Mouse (Mus musculus) activated CD4-positive, CD25-positive, alpha-beta regulatory T cell, adult 9 weeks (primary cell): ENCODE results near the gene Naa60. TPM values are rescaled to one million over a fixed set of nuclear protein-coding genes. Genes with fewer than 3 reads are reported as not detected.

Experiments used
- polyA plus RNA-seq: library from polyadenylated mRNA; unstranded; fragments of 100-300 nt; shearing (Covaris generic); gene quantifications from one replicate; pipeline ENCODE4 v1.2.1, GENCODE M21; 2017

Gene Naa60
- polyA plus RNA-seq = 140 TPM

GRCm38 (mm10) chr16:3872216-3873047 is at the start of gene Naa60:
Naa60 (plus strand) TSS chr16:3872375.

GRCm38 (mm10) chr16:3830588-3831109 is 41.5 kb upstream of the Naa60 start, which contains the start of gene Olfr15:
Olfr15 (plus strand) TSS chr16:3830878.

DNA sequence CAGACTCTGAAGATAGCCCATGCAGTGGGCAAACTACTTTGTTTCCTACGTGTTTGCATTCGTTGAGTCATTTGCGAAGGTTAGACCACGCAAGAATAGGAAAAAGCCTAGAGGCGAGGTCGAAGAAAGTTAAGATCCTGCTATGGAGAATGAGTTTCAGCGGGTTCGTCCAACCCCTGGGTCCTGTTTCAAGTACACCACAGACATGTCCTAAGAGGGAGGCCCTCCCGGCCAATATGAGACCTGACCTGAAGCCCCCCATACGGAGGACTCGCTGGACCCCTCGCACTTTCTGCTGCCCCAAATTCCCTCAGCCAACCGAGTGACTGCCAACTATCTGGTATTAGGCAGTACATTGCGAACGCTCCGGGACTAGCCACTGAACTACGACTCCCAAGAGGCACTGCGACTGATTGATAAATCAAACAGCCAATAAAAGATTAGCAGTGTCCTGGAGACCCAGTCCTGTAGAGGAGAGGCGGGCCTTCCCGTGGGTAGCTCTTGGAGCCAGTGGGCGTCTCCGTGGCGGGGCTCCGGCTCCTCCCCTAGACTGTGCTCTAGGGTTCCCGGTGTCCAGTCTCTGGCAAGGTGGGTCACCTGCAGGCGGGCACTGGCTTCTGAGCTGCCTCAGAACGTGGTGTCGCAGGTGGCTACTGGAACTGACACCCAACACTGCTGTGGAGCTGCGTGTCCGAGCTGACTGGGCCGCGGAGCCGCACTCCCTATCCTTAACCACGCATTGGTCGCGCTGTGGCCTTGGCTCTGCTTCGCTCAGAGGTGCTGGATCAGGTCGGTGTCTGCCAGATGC is 25.3 kb upstream of the Naa60 start, which contains the start of gene Zfp174:
Gene Zfp174 (plus strand): TSS at position 558 of the 808 bp plus-strand sequence.

GRCm38 (mm10) chr16:3884201-3885064 is 12.3 kb downstream of the Naa60 start, which contains the start of the genes Zfp597 and Gm20695:
Zfp597 (minus strand) TSS chr16:3884561.
Gm20695 (plus strand) TSS chr16:3884648.

DNA sequence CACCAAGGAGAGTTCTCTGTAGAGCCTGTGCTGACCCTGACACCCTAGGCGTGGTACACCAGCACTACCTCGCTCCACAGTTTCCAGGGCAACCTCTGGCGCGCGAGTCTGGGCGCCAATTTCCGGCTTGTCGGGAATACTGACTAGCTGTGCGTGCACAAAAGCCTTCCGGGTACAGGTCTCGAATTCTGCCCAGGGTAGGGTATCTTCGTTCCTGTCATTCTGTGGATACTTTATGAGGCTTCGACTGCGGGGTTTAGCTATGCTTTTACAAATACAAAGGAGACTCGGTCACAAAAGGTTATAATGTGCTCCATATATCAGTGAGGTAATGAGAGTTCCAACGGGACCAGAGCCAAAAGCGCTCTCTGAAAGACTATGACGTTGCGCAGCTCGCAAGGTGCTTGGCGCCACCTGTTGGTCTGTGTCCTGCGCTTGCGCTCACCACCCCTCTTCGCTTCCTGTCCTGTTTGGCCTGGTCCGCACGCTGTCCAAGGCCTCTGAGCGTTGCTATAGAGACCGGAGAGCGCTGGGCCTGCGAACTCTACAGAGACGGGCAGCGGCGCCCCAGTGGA is 36.4 kb downstream of the Naa60 start, which contains the start of the genes 1700037C18Rik and Cluap1:
Gene 1700037C18Rik (minus strand): TSS at position 153 of the 575 bp plus-strand sequence.
Gene Cluap1 (plus strand): TSS at position 265 of the 575 bp plus-strand sequence.

Other genes with a start within 250 kb of the Naa60 start
- gene Mefv, start 154.3 kb upstream of the Naa60 start, polyA plus RNA-seq = not detected
- 65.1 TPM for gene Zfp263, start 128.3 kb upstream of the Naa60 start, polyA plus RNA-seq
- gene Olfr15, start 41.5 kb upstream of the Naa60 start, polyA plus RNA-seq = not detected
- gene Zfp174, start 25.1 kb upstream of the Naa60 start, polyA plus RNA-seq = 0.84 TPM
- gene Zfp597, start 12.2 kb downstream of the Naa60 start, polyA plus RNA-seq = 15.1 TPM
- not detected for gene Gm20695, start 12.3 kb downstream of the Naa60 start, polyA plus RNA-seq
- 10.6 TPM for gene 1700037C18Rik, start 36.3 kb downstream of the Naa60 start, polyA plus RNA-seq
- 37.5 TPM for gene Cluap1, start 36.4 kb downstream of the Naa60 start, polyA plus RNA-seq
- gene Nlrc3, start 104.3 kb downstream of the Naa60 start, polyA plus RNA-seq = 93.6 TPM
- 44.9 TPM for gene Slx4, start 131.4 kb downstream of the Naa60 start, polyA plus RNA-seq
- gene Dnase1, start 164.6 kb downstream of the Naa60 start, polyA plus RNA-seq = 4.9 TPM
- gene Trap1, start 205.5 kb downstream of the Naa60 start, polyA plus RNA-seq = 74.7 TPM